Mouse (Mus musculus): ENCODE results near the gene Manba.

Manba gene

GRCm38 (mm10) chr3:135531762-135532161 lies 46.4 kb downstream of the Manba start:
- DNase-seq (ENCODE audit: low read depth) = no peak

- DNase-seq (ENCODE audit: low read depth) = peak; percentile 25
Observed at GRCm38 (mm10) chr3:135534103-135534502, 48.7 kb downstream of the Manba start.

- DNase-seq (ENCODE audit: low read depth) = no peak
Observed at GRCm38 (mm10) chr3:135546212-135546923, 61.0 kb downstream of the Manba start.

- DNase-seq (ENCODE audit: low read depth) = no peak
Observed at GRCm38 (mm10) chr3:135547298-135547697, 61.9 kb downstream of the Manba start.

GRCm38 (mm10) chr3:135552874-135553273 lies 67.5 kb downstream of the Manba start:
- no peak for DNase-seq (ENCODE audit: low read depth)

- DNase-seq (ENCODE audit: low read depth) = no peak
Observed at GRCm38 (mm10) chr3:135555192-135555591, 69.8 kb downstream of the Manba start.

GRCm38 (mm10) chr3:135556052-135556587 lies 70.7 kb downstream of the Manba start:
- peak; percentile 42 for DNase-seq (ENCODE audit: low read depth)

GRCm38 (mm10) chr3:135556851-135557662 lies 71.6 kb downstream of the Manba start:
- no peak for DNase-seq (ENCODE audit: low read depth)

GRCm38 (mm10) chr3:135562036-135562435 lies 76.6 kb downstream of the Manba start:
- no peak for DNase-seq (ENCODE audit: low read depth)

GRCm38 (mm10) chr3:135563163-135563689 lies 77.8 kb downstream of the Manba start:
- no peak for DNase-seq (ENCODE audit: low read depth)

GRCm38 (mm10) chr3:135564706-135565105 lies 79.3 kb downstream of the Manba start:
- no peak for DNase-seq (ENCODE audit: low read depth)

GRCm38 (mm10) chr3:135565306-135565705 lies 79.9 kb downstream of the Manba start:
- peak; percentile 43 for DNase-seq (ENCODE audit: low read depth)

GRCm38 (mm10) chr3:135567888-135568287 lies 82.5 kb downstream of the Manba start:
- DNase-seq (ENCODE audit: low read depth) = no peak

GRCm38 (mm10) chr3:135568633-135569032 lies 83.2 kb downstream of the Manba start:
- no peak for DNase-seq (ENCODE audit: low read depth)

- DNase-seq (ENCODE audit: low read depth) = no peak
Observed at GRCm38 (mm10) chr3:135571540-135571939, 86.1 kb downstream of the Manba start.

- DNase-seq (ENCODE audit: low read depth) = no peak
Observed at GRCm38 (mm10) chr3:135573051-135573450, 87.6 kb downstream of the Manba start.

GRCm38 (mm10) chr3:135575126-135575525 lies 89.7 kb downstream of the Manba start:
- DNase-seq (ENCODE audit: low read depth) = no peak

- no peak for DNase-seq (ENCODE audit: low read depth)
Observed at GRCm38 (mm10) chr3:135578588-135579140, 93.3 kb downstream of the Manba start.

GRCm38 (mm10) chr3:135579179-135579578 lies 93.8 kb downstream of the Manba start:
- DNase-seq (ENCODE audit: low read depth) = no peak

- no peak for DNase-seq (ENCODE audit: low read depth)
Observed at GRCm38 (mm10) chr3:135580439-135581275, 95.2 kb downstream of the Manba start.

- no peak for DNase-seq (ENCODE audit: low read depth)
Observed at GRCm38 (mm10) chr3:135581606-135582117, 96.3 kb downstream of the Manba start.

Data from induced T-regulatory cell, adult 2 months (primary cell).